Mouse (Mus musculus) 3T3-L1 (cell line): ENCODE results near the gene Gm813.

Experiments used
- DNase-seq: peaks from one replicate; pipeline ENCODE4 v3.0.0-alpha.2; 2015; ENCODE audit warnings: low read depth, low spot score

Gene Gm813

GRCm38 (mm10) chr16:58604680-58605079, 12.1 kb downstream of the Gm813 start:
- DNase-seq, result no peak

GRCm38 (mm10) chr16:58603831-58604230, 12.9 kb downstream of the Gm813 start:
- DNase-seq, result no peak

DNA sequence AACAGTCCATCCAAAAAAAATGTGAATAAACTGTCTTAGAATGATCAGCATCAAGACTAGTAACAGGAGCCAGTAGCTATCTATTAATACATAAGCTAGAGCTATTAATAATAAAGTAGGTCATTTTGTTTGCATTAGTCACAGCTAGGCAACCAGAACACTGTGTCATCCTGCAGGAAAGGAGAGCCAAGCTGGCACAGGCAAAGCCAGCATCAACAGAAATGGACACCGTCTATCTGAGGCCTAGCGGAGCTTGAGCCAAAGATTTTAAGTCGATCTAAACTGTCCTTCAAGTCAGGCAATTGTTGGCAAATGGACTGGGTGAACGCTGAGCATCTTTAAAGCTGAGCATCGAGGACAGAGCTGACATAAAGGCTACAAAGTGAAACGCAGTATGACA, 15.9 kb downstream of the Gm813 start:
- no peak for DNase-seq

DNA sequence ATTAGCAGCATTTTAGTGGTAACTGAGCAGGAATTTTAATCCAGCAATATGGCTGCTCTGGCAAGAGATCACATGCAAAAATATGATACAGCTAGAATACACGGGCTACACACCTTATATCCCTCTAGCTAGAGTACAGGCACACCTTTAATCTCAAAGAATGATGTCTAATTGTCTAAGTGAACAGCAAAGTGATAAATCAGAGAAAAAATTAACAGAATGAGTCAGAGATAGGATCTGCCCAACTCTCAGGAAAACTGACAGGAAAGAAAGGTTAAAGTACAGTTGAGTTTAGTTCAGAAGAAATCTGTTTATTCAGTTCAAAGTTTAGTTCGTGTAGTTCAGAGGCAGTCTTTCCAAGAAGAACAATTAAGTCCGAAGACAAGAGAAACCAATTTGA, 25.5 kb downstream of the Gm813 start:
- no peak for DNase-seq

- DNase-seq, result no peak
Measured at GRCm38 (mm10) chr16:58589444-58589843, 27.3 kb downstream of the Gm813 start.

- no peak for DNase-seq
Measured at GRCm38 (mm10) chr16:58573949-58574722, 42.6 kb downstream of the Gm813 start.

DNA sequence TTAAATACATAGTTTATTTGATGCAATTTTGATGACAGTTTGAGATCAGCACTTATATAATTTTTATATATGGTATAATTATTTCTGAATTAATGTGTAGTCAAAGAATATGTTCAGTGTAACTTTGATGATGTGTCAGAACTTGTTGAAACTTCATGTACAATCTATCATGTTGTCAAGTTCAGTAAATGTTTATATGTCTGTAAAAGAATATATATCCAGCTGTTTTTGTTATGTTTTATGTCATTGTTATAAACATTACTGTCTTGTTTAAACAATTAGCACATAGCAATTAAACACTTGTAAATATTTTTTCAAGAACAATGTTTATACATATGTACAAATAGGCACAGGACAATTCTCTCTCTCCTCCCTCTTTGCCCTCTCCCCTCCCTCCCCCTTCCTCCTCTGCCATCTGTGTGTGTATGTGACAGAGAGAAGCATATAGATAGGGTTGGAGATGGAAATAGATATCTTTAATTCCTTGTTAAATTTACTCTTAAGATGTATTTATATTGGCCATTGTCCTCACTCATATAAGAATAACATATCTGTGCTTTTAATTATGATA, 46.0 kb downstream of the Gm813 start:
- DNase-seq, result no peak
